Comparison of ENCODE assay signal across 8 mouse cellular contexts in genomic region chr2:68468698-68469097, GRCm38 (mm10). TPM values are rescaled to one million over a fixed set of nuclear protein-coding genes. Genes with fewer than 3 reads are reported as not detected.
DNase-seq lines count a peak whose midpoint lies in the region; ATAC-seq and TF ChIP-seq lines count a peak whose summit lies in the region.

No protein-coding gene starts in this region.

- in situ Hi-C loops in Patski (cut with MboI; ENCODE audit: low pct_unique_long_range_greater_than_20kb) = no loop called here

- peak; percentile 82 for TF ChIP-seq CTCF in Patski (IDR thresholded peaks at IDR 0.05)

- no peak for ATAC-seq in hindbrain, embryonic 11.5 days (ENCODE audit: low FRiP score)
- no peak for ATAC-seq in Patski
- no peak for ATAC-seq in embryonic facial prominence, embryonic 14.5 days (ENCODE audit: low read depth)
- ATAC-seq in inflammation-experienced regulatory T-cells, adult 6 months = no peak

- H3K9ac ChIP-seq in hindbrain, embryonic 11.5 days (ENCODE audit: low read depth, low read length) = no peak overlapping the region
- H3K9ac ChIP-seq in embryonic facial prominence, embryonic 14.5 days (ENCODE audit: low read depth, low read length) = no peak overlapping the region

- H3K9me3 ChIP-seq in hindbrain, embryonic 11.5 days (ENCODE audit: control insufficient read depth, low read length) = no peaks in the 10 kb centered on the region
- no peaks in the 10 kb centered on the region for H3K9me3 ChIP-seq in hindbrain, embryonic 10.5 days
- no peaks in the 10 kb centered on the region for H3K9me3 ChIP-seq in embryonic facial prominence, embryonic 14.5 days (ENCODE audit: control insufficient read depth, low read length)

- no peak overlapping the region for H3K4me3 ChIP-seq in hindbrain, embryonic 11.5 days (ENCODE audit: low read depth, low read length)
- H3K4me3 ChIP-seq in hindbrain, embryonic 10.5 days = no peak overlapping the region
- no peak overlapping the region for H3K4me3 ChIP-seq in embryonic facial prominence, embryonic 14.5 days (ENCODE audit: low read depth, low read length)

- CTCF ChIA-PET in Patski (lab: Charles Lee) = no interaction called here

- peak; percentile 28 for DNase-seq in hindbrain, embryonic 11.5 days (ENCODE audit: low spot score)
- DNase-seq in hindbrain, embryonic 10.5 days (ENCODE audit: low spot score) = no peak
- DNase-seq in Patski (ENCODE audit: low read depth, low spot score) = no peak
- peak; percentile 44 for DNase-seq in embryonic facial prominence, embryonic 14.5 days (ENCODE audit: low spot score)
- peak; percentile 70 for DNase-seq in kidney, postnatal 10 days
- peak; percentile 56 for DNase-seq in retina, adult 2 months (ENCODE audit: low read depth, low spot score)
- no peak for DNase-seq in layer of hippocampus, postnatal 14 days (ENCODE audit: low spot score in 2 of 2)

- H3K27ac ChIP-seq in hindbrain, embryonic 11.5 days (ENCODE audit: low read depth, low read length) = no peak overlapping the region
- H3K27ac ChIP-seq in hindbrain, embryonic 10.5 days = no peak overlapping the region
- H3K27ac ChIP-seq in embryonic facial prominence, embryonic 14.5 days (replicated peaks; ENCODE audit: low read depth, low read length) = no peak overlapping the region

- H3K4me2 ChIP-seq in hindbrain, embryonic 11.5 days (replicated peaks; ENCODE audit: low read depth, low read length) = no peak overlapping the region
- H3K4me2 ChIP-seq in embryonic facial prominence, embryonic 14.5 days (ENCODE audit: low read depth, low read length) = no peak overlapping the region

- H3K4me1 ChIP-seq in hindbrain, embryonic 11.5 days (replicated peaks; ENCODE audit: control insufficient read depth, insufficient read depth, low read length) = peaks cover 2% of the 10 kb centered on the region; the same call in 1 of the 2 replicates
- peaks cover 50% of the 10 kb centered on the region for H3K4me1 ChIP-seq in hindbrain, embryonic 10.5 days (replicated peaks)
- peaks cover 4% of the 10 kb centered on the region; the same call in 1 of the 2 replicates for H3K4me1 ChIP-seq in embryonic facial prominence, embryonic 14.5 days (ENCODE audit: control insufficient read depth, insufficient read depth, low read length)

- no peaks in the 10 kb centered on the region for H3K36me3 ChIP-seq in hindbrain, embryonic 11.5 days (ENCODE audit: control insufficient read depth, insufficient read depth, low read length)
- H3K36me3 ChIP-seq in hindbrain, embryonic 10.5 days = peaks cover 8% of the 10 kb centered on the region; the same call in 1 of the 2 replicates
- no peaks in the 10 kb centered on the region for H3K36me3 ChIP-seq in embryonic facial prominence, embryonic 14.5 days (ENCODE audit: control insufficient read depth, insufficient read depth, low read length)

- H3K27me3 ChIP-seq in hindbrain, embryonic 11.5 days (ENCODE audit: control insufficient read depth, insufficient read depth, low read length) = no peaks in the 10 kb centered on the region
- peaks cover 5% of the 10 kb centered on the region; the same call in 1 of the 2 replicates for H3K27me3 ChIP-seq in hindbrain, embryonic 10.5 days (ENCODE audit: insufficient read depth, poor library complexity, severe bottlenecking)
- no peaks in the 10 kb centered on the region for H3K27me3 ChIP-seq in Patski
- no peaks in the 10 kb centered on the region for H3K27me3 ChIP-seq in embryonic facial prominence, embryonic 14.5 days (replicated peaks; ENCODE audit: control insufficient read depth, insufficient read depth, low read length)

- 63% methylated on average over 7 of the region's 7 CpGs for WGBS in hindbrain, embryonic 11.5 days
- 59% methylated on average over 7 of the region's 7 CpGs for WGBS in hindbrain, embryonic 10.5 days
- WGBS in embryonic facial prominence, embryonic 14.5 days = 62% methylated on average over 7 of the region's 7 CpGs

- POLR2A ChIA-PET in Patski (lab: Charles Lee) = no interaction called here

RNA-seq across cellular contexts. Expression of gene Stk39, which starts 3.4 kb away (rescaled TPM):
- polyA plus RNA-seq in hindbrain, embryonic 11.5 days (2014; fragmentation: Nextera tagmentation; extraction: Ambion mirVana) = 53.0 and 58.1 TPM in 2 replicates
- 34.8 and 37.3 TPM in 2 replicates for polyA plus RNA-seq in hindbrain, embryonic 10.5 days (2016; fragmentation: Nextera tagmentation; extraction: Ambion mirVana)
- 53.1 TPM for polyA plus RNA-seq in Patski (2021)
- 26.9 and 28.9 TPM in 2 replicates for polyA plus RNA-seq in embryonic facial prominence, embryonic 14.5 days (2014; fragmentation: Nextera tagmentation; extraction: Ambion mirVana)
- polyA plus RNA-seq in inflammation-experienced regulatory T-cells, adult 6 months (2017; shearing (Covaris generic)) = 10 to 100 TPM; 18.2 to 26.0 (median 18.6) TPM
- total RNA-seq in layer of hippocampus, postnatal 14 days (2021) = 10 to 100 TPM; 52.7 to 66.6 TPM

Comparison
In these comparisons a context has a peak if more than half of its experiments do, and no peak if none do; other contexts are left out.
1. DNase-seq: peak in hindbrain, embryonic 11.5 days (single experiment), embryonic facial prominence, embryonic 14.5 days (single experiment), kidney, postnatal 10 days (single experiment) and retina, adult 2 months (single experiment); none in hindbrain, embryonic 10.5 days (single experiment), Patski (single experiment) and layer of hippocampus, postnatal 14 days (0 of 2).